Mouse (Mus musculus) lung, embryonic 14.5 days (tissue): ENCODE measurements around the gene Calcb. TPM values are rescaled to one million over a fixed set of nuclear protein-coding genes. Genes with fewer than 3 reads are reported as not detected.

Experiments used
- ATAC-seq: fragments of 200-750 bp; cut with Nextera tagmentation; 2 replicates; pipeline ENCODE4 v1.8.0; 2017; ENCODE audit warnings: mild to moderate bottlenecking, moderate TSS enrichment, moderate library complexity; ENCODE audit not compliant: insufficient read depth
- DNase-seq: peaks from one replicate; pipeline ENCODE4 v3.0.0-alpha.2; 2015
- H3K27ac ChIP-seq: fragments of 300-500 bp; sonication (generic); 2 replicates; pipeline ENCODE4 v1.5.1; 2014; ENCODE audit warnings: low read depth, mild to moderate bottlenecking, moderate library complexity
- H3K27me3 ChIP-seq: fragments of 300-500 bp; sonication (generic); 2 replicates; pipeline ENCODE4 v1.6.1; 2014; ENCODE audit warnings: low read length, control low read depth; ENCODE audit not compliant: insufficient read depth
- H3K36me3 ChIP-seq: fragments of 300-500 bp; sonication (generic); 2 replicates; pipeline ENCODE4 v1.6.1; 2014; ENCODE audit warnings: control low read depth; ENCODE audit not compliant: insufficient read depth
- H3K4me1 ChIP-seq: fragments of 300-500 bp; sonication (generic); 2 replicates; pipeline ENCODE4 v1.6.1; 2014; ENCODE audit warnings: antibody characterized with exemption, control low read depth; ENCODE audit not compliant: insufficient read depth
- H3K4me2 ChIP-seq: fragments of 300-500 bp; sonication (generic); 2 replicates; pipeline ENCODE4 v1.6.1; 2014; ENCODE audit warnings: mild to moderate bottlenecking
- H3K4me3 ChIP-seq: fragments of 300-500 bp; sonication (generic); 2 replicates; pipeline ENCODE4 v1.5.1; 2014; ENCODE audit warnings: low read depth, low read length
- H3K9ac ChIP-seq: fragments of 300-500 bp; sonication (generic); 2 replicates; pipeline ENCODE4 v1.6.1; 2014
- H3K9me3 ChIP-seq: fragments of 300-500 bp; sonication (generic); 2 replicates; pipeline ENCODE4 v1.6.1; 2016; ENCODE audit warnings: low read depth, low read length, control low read depth
- CTCF ChIP-seq: IDR thresholded peaks from 2 replicates; pipeline ENCODE4 v1.5.1; 2016; ENCODE audit warnings: antibody characterized with exemption, low read depth
- WGBS: fragments of 180-500 bp; shearing (Covaris S2); extraction: QIAGEN DNeasy Blood & Tissue Kit; methylation state at CpG from one replicate; pipeline ENCODE4 v1.1.7; 2014; 5-methylcytosine and 5-hydroxymethylcytosine counted together
- polyA plus RNA-seq: library from polyadenylated mRNA; unstranded; fragments of >200 nt; fragmentation: Nextera tagmentation; extraction: Ambion mirVana; gene quantifications from 2 replicates; pipeline ENCODE4 v1.2.1, GENCODE M21; 2014

The Calcb gene
- polyA plus RNA-seq, 1 experiment from 2014 or later: 0.38 TPM

GRCm38 (mm10) chr7:114753471-114753870, 35.0 kb downstream of the Calcb start:
- H3K27ac ChIP-seq: no peak overlapping the region
- no peak for ATAC-seq
- no peaks in the 10 kb centered on the region for H3K27me3 ChIP-seq
- no peak for DNase-seq
- no peak overlapping the region for H3K4me3 ChIP-seq
- H3K4me1 ChIP-seq: no peaks in the 10 kb centered on the region
- no peak overlapping the region for H3K4me2 ChIP-seq
- 57% methylated on average over 2 of the region's 2 CpGs for WGBS
- H3K9me3 ChIP-seq: no peaks in the 10 kb centered on the region
- no peak for TF ChIP-seq CTCF
- no peaks in the 10 kb centered on the region for H3K36me3 ChIP-seq
- H3K9ac ChIP-seq: no peak overlapping the region

GRCm38 (mm10) chr7:114754196-114754595, 35.8 kb downstream of the Calcb start:
- no peak for DNase-seq

GRCm38 (mm10) chr7:114754626-114755025, 36.2 kb downstream of the Calcb start:
- H3K9ac ChIP-seq: no peak overlapping the region
- H3K4me3 ChIP-seq: no peak overlapping the region
- no peaks in the 10 kb centered on the region for H3K9me3 ChIP-seq
- H3K27me3 ChIP-seq: no peaks in the 10 kb centered on the region
- 57% methylated on average over 8 of the region's 8 CpGs for WGBS
- no peaks in the 10 kb centered on the region for H3K36me3 ChIP-seq
- no peaks in the 10 kb centered on the region for H3K4me1 ChIP-seq
- no peak overlapping the region for H3K4me2 ChIP-seq
- TF ChIP-seq CTCF: no peak
- DNase-seq (no peak), ATAC-seq (no peak)
- no peak overlapping the region for H3K27ac ChIP-seq

More at GRCm38 (mm10) chr7:114754196-114754595, 35.8 kb downstream of the Calcb start:
- WGBS: 22% methylated on average over 1 of the region's 1 CpGs
- Histone ChIP-seq H3K36me3 (no peaks in the 10 kb centered on the region), H3K9me3 (no peaks in the 10 kb centered on the region), H3K4me2 (no peak overlapping the region), H3K27ac (no peak overlapping the region), H3K4me3 (no peak overlapping the region), H3K27me3 (no peaks in the 10 kb centered on the region), H3K4me1 (no peaks in the 10 kb centered on the region), H3K9ac (no peak overlapping the region)
- no peak for TF ChIP-seq CTCF
- ATAC-seq: no peak

- WGBS: 48% methylated on average over 2 of the region's 2 CpGs
- H3K27me3 ChIP-seq: no peaks in the 10 kb centered on the region
Measured at GRCm38 (mm10) chr7:114762660-114763059, 44.2 kb downstream of the Calcb start.

GRCm38 (mm10) chr7:114765273-114765672, 46.8 kb downstream of the Calcb start:
- H3K27ac ChIP-seq: no peak overlapping the region
- no peaks in the 10 kb centered on the region for H3K27me3 ChIP-seq
- no peak for ATAC-seq
- H3K36me3 ChIP-seq: no peaks in the 10 kb centered on the region
- no peak for TF ChIP-seq CTCF
- no peak overlapping the region for H3K4me3 ChIP-seq
- H3K9me3 ChIP-seq: no peaks in the 10 kb centered on the region
- H3K9ac ChIP-seq: no peak overlapping the region
- H3K4me2 ChIP-seq: no peak overlapping the region
- no peak for DNase-seq
- no peaks in the 10 kb centered on the region for H3K4me1 ChIP-seq
- 81% methylated on average over 3 of the region's 3 CpGs for WGBS

More at GRCm38 (mm10) chr7:114762660-114763059, 44.2 kb downstream of the Calcb start:
- Histone ChIP-seq H3K4me1 (no peaks in the 10 kb centered on the region), H3K36me3 (no peaks in the 10 kb centered on the region), H3K4me2 (no peak overlapping the region), H3K9me3 (no peaks in the 10 kb centered on the region), H3K27ac (no peak overlapping the region), H3K4me3 (no peak overlapping the region), H3K9ac (no peak overlapping the region)
- TF ChIP-seq CTCF: no peak
- DNase-seq (peak; percentile 19), ATAC-seq (no peak)

- Histone ChIP-seq H3K4me2 (no peak overlapping the region), H3K27me3 (no peaks in the 10 kb centered on the region), H3K9ac (no peak overlapping the region), H3K9me3 (no peaks in the 10 kb centered on the region), H3K27ac (no peak overlapping the region), H3K36me3 (no peaks in the 10 kb centered on the region), H3K4me1 (no peaks in the 10 kb centered on the region), H3K4me3 (no peak overlapping the region)
- WGBS: 66% methylated on average over 3 of the region's 3 CpGs
- no peak for TF ChIP-seq CTCF
- DNase-seq: peak; percentile 79
- peak; percentile 28; the same call in 1 of the 2 replicates for ATAC-seq
Measured at GRCm38 (mm10) chr7:114766523-114766922, 48.1 kb downstream of the Calcb start.

GRCm38 (mm10) chr7:114768516-114768915, 50.1 kb downstream of the Calcb start:
- H3K9me3 ChIP-seq: no peaks in the 10 kb centered on the region
- H3K27me3 ChIP-seq: no peaks in the 10 kb centered on the region
- no peaks in the 10 kb centered on the region for H3K36me3 ChIP-seq
- WGBS: 79% methylated on average over 5 of the region's 5 CpGs
- no peak overlapping the region for H3K4me2 ChIP-seq
- H3K9ac ChIP-seq: no peak overlapping the region
- no peaks in the 10 kb centered on the region for H3K4me1 ChIP-seq
- H3K27ac ChIP-seq: no peak overlapping the region
- no peak for DNase-seq
- TF ChIP-seq CTCF: no peak
- no peak for ATAC-seq
- no peak overlapping the region for H3K4me3 ChIP-seq

- WGBS: 76% methylated on average over 4 of the region's 4 CpGs
- Histone ChIP-seq H3K4me2 (no peak overlapping the region), H3K9me3 (no peaks in the 10 kb centered on the region), H3K27ac (no peak overlapping the region), H3K9ac (no peak overlapping the region), H3K4me1 (no peaks in the 10 kb centered on the region), H3K27me3 (no peaks in the 10 kb centered on the region), H3K36me3 (no peaks in the 10 kb centered on the region), H3K4me3 (no peak overlapping the region)
- no peak for DNase-seq
- no peak for TF ChIP-seq CTCF
- ATAC-seq: no peak
Measured at GRCm38 (mm10) chr7:114769041-114769440, 50.6 kb downstream of the Calcb start.
